Mouse (Mus musculus): ENCODE data around the gene Defa22. TPM values are rescaled to one million over a fixed set of nuclear protein-coding genes. Genes with fewer than 3 reads are reported as not detected.

The Defa22 gene
- not detected for total RNA-seq (2023)

GRCm38 (mm10) chr8:21161977-21162376, at the start of gene Defa22:
Gene Defa22 (plus strand): TSS chr8:21162277.

DNA sequence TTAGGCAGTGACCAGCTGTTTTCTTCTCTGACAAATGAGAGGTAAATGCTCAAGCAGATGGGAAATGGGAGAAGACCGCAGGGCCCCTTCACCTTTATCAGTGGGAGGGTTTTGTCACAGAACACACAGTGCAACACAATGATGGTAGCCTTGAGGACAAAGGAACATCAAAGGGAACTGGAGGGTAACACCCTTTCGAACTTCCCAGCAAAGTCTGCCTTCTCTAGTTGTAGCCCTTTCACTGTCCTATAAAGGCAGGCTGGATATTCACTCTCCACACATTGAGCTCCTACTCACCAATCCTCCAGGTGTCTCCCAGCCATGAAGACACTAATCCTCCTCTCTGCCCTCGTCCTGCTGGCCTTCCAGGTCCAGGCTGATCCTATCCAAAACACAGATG, 27.7 kb upstream of the Defa22 start, which contains the start of gene Defa30:
Gene Defa30, plus strand, starts transcription at position 301 of the 400 bp plus-strand sequence.

GRCm38 (mm10) chr8:21191314-21191713, 29.2 kb downstream of the Defa22 start, which contains the start of gene Defa31:
Gene Defa31 (plus strand): TSS chr8:21191614.

DNA sequence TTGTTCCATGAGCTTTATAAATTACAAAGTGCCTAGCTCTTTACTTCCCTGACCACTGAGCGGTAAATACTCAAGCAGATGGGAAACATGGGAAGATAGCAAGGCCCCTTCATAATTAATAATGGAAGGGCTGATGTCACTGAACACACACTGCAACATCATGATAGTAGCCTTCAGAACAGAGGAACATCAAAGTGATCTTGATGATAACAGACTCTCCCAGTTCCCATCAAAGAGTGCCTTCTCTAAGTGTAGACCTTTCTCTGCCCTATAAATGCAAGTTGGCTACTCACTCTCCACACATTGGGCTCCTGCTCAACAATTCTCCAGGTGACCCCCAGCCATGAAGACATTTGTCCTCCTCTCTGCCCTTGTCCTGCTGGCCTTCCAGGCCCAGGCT, 39.2 kb downstream of the Defa22 start, which contains the start of gene Gm15293:
Gene Gm15293, plus strand, starts transcription at position 301 of the 400 bp plus-strand sequence.

Other genes with a start within 250 kb of the Defa22 start
- gene Gm6040, start 240.2 kb upstream of the Defa22 start, total RNA-seq (2023): not detected
- not detected for gene AY761185, start 217.6 kb upstream of the Defa22 start, total RNA-seq (2023)
- not detected for gene Defa21, start 136.7 kb upstream of the Defa22 start, total RNA-seq (2023)
- not detected for gene Defa23, start 107.2 kb upstream of the Defa22 start, total RNA-seq (2023)
- not detected for gene Defa35, start 97.2 kb upstream of the Defa22 start, total RNA-seq (2023)
- not detected for gene Defa25, start 77.8 kb upstream of the Defa22 start, total RNA-seq (2023)
- gene Gm14851, start 66.2 kb upstream of the Defa22 start, total RNA-seq (2023): not detected
- gene Defa30, start 27.6 kb upstream of the Defa22 start, total RNA-seq (2023): not detected
- not detected for gene Defa31, start 29.3 kb downstream of the Defa22 start, total RNA-seq (2023)
- gene Gm15293, start 39.3 kb downstream of the Defa22 start, total RNA-seq (2023): not detected
- not detected for gene Gm15292, start 87.5 kb downstream of the Defa22 start, total RNA-seq (2023)
- gene Defa27, start 153.3 kb downstream of the Defa22 start, total RNA-seq (2023): not detected
- not detected for gene Defa29, start 164.7 kb downstream of the Defa22 start, total RNA-seq (2023)
- gene Defa2, start 216.2 kb downstream of the Defa22 start, total RNA-seq (2023): not detected
- not detected for gene Defa33, start 229.5 kb downstream of the Defa22 start, total RNA-seq (2023)

All from CD4-positive naive resting alpha-beta T cell, adult 76 days (primary cell).